Mouse (Mus musculus): ENCODE results near the gene Qars.

DNA sequence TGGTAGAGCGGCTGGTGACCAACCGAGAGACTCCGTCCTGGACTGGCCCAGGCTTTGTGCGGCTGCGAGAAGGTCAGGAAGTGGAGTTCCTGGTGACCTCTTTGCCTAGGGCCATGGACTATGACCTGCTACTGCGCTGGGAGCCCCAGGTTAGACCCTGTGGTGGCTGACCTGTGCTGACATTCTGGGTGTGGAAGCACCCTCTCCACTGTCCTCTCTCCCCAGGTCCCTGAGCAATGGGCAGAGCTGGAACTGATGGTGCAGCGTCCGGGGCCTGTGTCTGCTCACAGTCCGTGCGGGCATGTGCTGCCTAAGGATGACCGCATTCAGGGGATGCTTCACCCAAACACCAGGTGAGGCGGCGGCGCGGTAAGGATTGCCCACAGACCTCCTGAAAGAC, 23.5 kb upstream of the Qars start:
- TF ChIP-seq CTCF (IDR thresholded peaks at IDR 0.05; ENCODE audit: insufficient read depth, low read length) (no peak), POLR2A (IDR thresholded peaks at IDR 0.05; ENCODE audit: borderline replicate concordance, extremely low read depth, low read depth, low read length) (no peak)
